Mouse (Mus musculus): ENCODE data around the gene Cacna2d3.

DNA sequence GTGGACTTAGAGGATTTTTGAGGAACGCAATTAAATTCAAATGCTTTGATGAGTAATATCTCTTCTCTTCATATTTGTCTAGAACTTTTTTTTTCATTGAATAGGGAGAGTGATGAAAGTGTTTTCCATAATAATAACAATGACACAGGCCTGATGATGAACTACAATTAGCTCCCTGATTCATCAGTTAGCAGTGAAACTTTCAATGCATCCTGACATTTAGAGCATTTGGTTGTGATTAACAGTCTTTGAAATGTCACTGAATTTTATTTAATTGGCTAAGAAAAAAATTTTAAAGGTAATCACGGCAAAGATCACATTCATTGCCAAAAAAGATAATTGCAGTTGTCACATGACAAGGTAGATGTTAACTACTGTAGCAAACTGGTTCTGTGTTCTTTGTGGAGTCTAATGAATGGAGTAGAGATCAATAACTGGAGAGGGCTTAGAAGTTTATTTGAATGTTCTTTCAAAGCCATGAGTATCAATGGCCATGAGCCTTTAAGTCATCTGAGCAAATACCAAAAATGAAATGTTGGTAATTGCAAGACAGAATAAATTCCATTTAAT, 425.4 kb downstream of the Cacna2d3 start:
- no peak for TF ChIP-seq CTCF (conservative IDR thresholded peaks at IDR 0.05 in 1 of 2, IDR thresholded peaks at IDR 0.05 in 1 of 2; ENCODE audit: low read depth in 2 of 2, low read length in 2 of 2)
- TF ChIP-seq ZC3H11A (IDR thresholded peaks at IDR 0.05; ENCODE audit: low read depth, low read length) = no peak
- no peak for TF ChIP-seq MAX (IDR thresholded peaks at IDR 0.05; ENCODE audit: low read length)
- no peak for TF ChIP-seq ZNF384 (IDR thresholded peaks at IDR 0.05; ENCODE audit: low read depth, low read length)

Data from CH12.LX (cell line).